Mouse (Mus musculus): ENCODE measurements around the gene Tfip11. TPM values are rescaled to one million over a fixed set of nuclear protein-coding genes. Genes with fewer than 3 reads are reported as not detected.

Tfip11 gene
- polyA plus RNA-seq, 1 experiment = 29.8 TPM

DNA sequence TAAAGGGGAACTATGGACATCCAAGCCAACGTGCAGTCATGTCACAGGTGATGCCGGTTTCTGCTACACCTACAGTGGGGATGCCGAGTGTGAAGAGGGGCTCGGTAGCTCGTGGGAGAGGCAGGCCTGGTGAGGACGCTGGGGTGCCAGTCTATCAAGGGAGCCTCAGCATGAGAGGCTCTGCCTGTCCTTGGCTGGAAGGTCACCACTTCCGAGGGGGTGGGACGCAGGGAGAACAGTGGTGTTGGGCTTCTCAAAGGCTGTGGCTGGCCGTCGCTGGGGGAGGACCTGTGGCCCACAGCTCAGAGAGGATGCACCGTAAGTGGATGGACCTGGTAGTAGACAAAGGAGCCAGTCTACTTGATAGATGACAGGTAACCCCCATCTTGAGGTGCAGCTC, 55.0 kb downstream of the Tfip11 start:
- H3K4me3 ChIP-seq (ENCODE audit: extremely low read depth, insufficient read depth, insufficient read length) = no peak overlapping the region
- H3K27me3 ChIP-seq (ENCODE audit: control insufficient read depth, insufficient read depth, low read length) = no peaks in the 10 kb centered on the region
- peaks cover 4% of the 10 kb centered on the region; the same call in 1 of the 2 replicates for H3K4me1 ChIP-seq (ENCODE audit: control insufficient read depth, insufficient read depth, insufficient read length)
- H3K27ac ChIP-seq (ENCODE audit: insufficient read depth, low read length) = no peak overlapping the region
- no peaks in the 10 kb centered on the region; the same call in 1 of the 2 replicates for H3K36me3 ChIP-seq (ENCODE audit: control insufficient read depth, insufficient read depth, low read length)
- 88% methylated on average over 11 of the region's 11 CpGs for WGBS
- TF ChIP-seq CTCF (IDR thresholded peaks at IDR 0.05; ENCODE audit: extremely low read depth, insufficient read depth, insufficient read length, insufficient replicate concordance) (no peak), POLR2A (IDR thresholded peaks at IDR 0.05; ENCODE audit: low read depth, low read length) (no peak)
- DNase-seq (ENCODE audit: low read depth in 1 of 2, low spot score in 2 of 2) = no peak

DNA sequence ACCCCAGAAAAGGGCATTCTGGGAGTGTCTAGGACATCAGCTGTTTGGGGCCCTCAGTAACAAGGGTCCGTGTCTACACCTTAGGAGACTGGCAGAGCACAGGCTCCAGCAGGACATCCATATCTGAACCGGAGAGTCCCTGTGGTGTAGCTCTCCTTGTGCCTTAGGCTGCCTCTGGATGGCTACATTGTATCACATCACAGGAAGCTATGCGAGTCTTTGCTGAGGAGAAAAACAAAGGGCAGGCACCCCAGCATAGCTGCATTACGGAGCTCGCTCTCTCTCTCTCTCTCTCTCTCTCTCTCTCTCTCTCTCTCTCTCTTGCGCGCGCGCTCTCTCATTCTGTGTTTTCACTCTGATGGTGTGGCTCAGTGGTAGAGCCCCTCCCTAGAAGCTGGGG, 55.9 kb downstream of the Tfip11 start:
- Histone ChIP-seq H3K4me3 (ENCODE audit: extremely low read depth, insufficient read depth, insufficient read length) (no peak overlapping the region), H3K4me1 (ENCODE audit: control insufficient read depth, insufficient read depth, insufficient read length) (peaks cover 4% of the 10 kb centered on the region; the same call in 1 of the 2 replicates), H3K27me3 (ENCODE audit: control insufficient read depth, insufficient read depth, low read length) (no peaks in the 10 kb centered on the region), H3K36me3 (ENCODE audit: control insufficient read depth, insufficient read depth, low read length) (no peaks in the 10 kb centered on the region; the same call in 1 of the 2 replicates), H3K27ac (ENCODE audit: insufficient read depth, low read length) (no peak overlapping the region)
- TF ChIP-seq CTCF (IDR thresholded peaks at IDR 0.05; ENCODE audit: extremely low read depth, insufficient read depth, insufficient read length, insufficient replicate concordance) = no peak
- TF ChIP-seq POLR2A (IDR thresholded peaks at IDR 0.05; ENCODE audit: low read depth, low read length) = no peak
- DNase-seq (ENCODE audit: low read depth in 1 of 2, low spot score in 2 of 2) = no peak
- WGBS = 88% methylated on average over 9 of the region's 9 CpGs

DNA sequence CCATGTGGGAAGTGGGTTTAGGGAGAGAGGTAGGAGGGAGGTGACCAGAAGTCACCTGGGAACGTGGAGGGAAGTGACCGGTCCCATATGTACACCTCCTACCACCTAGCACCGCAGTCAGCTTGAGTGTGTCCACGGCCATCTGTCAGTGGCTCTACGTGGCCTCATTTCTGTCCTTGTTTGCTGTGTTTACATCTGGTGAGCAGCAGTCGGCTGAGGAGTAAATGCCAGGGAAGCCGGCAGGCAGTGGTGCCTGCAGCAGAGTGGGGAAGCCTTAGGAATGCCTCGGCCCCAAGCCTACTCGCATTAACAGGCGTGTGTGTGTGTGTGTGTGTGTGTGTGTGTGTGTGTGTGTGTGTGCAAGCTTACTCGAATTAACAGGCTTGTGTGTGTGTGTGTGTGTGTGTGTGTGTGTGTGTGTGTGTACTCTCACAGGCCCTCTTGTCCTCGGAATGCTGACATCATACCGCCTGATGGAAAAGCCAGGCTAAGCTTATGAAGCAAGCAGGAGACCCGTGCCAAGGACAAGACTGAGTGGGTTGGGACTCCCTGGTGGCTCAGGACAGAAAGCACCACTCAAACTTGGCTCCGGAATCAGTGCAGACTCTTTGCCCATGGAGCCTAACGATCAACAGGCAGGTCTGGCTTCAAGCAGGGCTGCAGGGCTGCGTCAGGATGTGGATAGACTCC, 56.6 kb downstream of the Tfip11 start:
- Histone ChIP-seq H3K4me1 (ENCODE audit: control insufficient read depth, insufficient read depth, insufficient read length) (peaks cover 4% of the 10 kb centered on the region; the same call in 1 of the 2 replicates), H3K27me3 (ENCODE audit: control insufficient read depth, insufficient read depth, low read length) (no peaks in the 10 kb centered on the region), H3K36me3 (ENCODE audit: control insufficient read depth, insufficient read depth, low read length) (no peaks in the 10 kb centered on the region; the same call in 1 of the 2 replicates), H3K4me3 (ENCODE audit: extremely low read depth, insufficient read depth, insufficient read length) (no peak overlapping the region), H3K27ac (ENCODE audit: insufficient read depth, low read length) (no peak overlapping the region)
- WGBS = 77% methylated on average over 17 of the region's 17 CpGs
- TF ChIP-seq CTCF (IDR thresholded peaks at IDR 0.05; ENCODE audit: extremely low read depth, insufficient read depth, insufficient read length, insufficient replicate concordance) (no peak), POLR2A (IDR thresholded peaks at IDR 0.05; ENCODE audit: low read depth, low read length) (no peak)
- DNase-seq (ENCODE audit: low read depth in 1 of 2, low spot score in 2 of 2) = no peak

DNA sequence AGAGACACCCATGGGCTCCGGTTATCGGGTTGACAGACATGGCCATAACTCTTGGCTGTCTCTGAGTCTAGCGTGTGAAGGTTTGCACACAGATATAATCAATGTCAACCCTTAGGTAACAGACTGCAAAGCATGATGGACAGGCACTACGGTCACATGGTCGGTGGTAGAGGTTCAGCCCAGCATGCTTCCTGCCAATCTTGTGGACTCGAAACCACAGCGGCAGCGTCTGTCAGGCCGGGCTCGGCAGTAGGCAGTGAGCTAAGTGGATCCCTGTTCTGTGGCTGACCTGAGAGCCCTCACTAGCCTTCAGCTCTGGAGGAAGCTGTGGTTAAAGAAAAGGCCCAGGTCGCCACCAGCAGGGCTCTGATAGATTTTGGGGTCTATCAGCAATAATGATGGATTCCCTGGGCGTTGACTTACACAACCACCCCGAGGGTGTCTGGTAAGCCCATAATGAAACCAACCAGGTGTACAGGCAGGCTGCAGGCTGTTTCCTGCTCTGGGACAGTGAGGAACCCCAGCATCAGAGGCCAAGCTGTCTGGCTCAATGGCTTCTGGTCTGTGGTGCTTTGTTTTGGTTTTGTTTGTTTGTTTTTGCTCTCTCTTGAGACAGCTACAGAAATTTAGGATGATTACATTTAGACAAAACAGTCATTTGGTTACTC, 58.8 kb downstream of the Tfip11 start:
- peak overlapping the region; percentile 32; the same call in 1 of the 2 replicates for H3K27ac ChIP-seq (ENCODE audit: insufficient read depth, low read length)
- H3K4me1 ChIP-seq (ENCODE audit: control insufficient read depth, insufficient read depth, insufficient read length) = peaks cover 4% of the 10 kb centered on the region; the same call in 1 of the 2 replicates
- peak in 1 of 2 experiments; percentile 24 for DNase-seq (ENCODE audit: low read depth in 1 of 2, low spot score in 2 of 2)
- H3K27me3 ChIP-seq (ENCODE audit: control insufficient read depth, insufficient read depth, low read length) = no peaks in the 10 kb centered on the region
- TF ChIP-seq POLR2A (IDR thresholded peaks at IDR 0.05; ENCODE audit: low read depth, low read length) (no peak), CTCF (IDR thresholded peaks at IDR 0.05; ENCODE audit: extremely low read depth, insufficient read depth, insufficient read length, insufficient replicate concordance) (no peak)
- H3K36me3 ChIP-seq (ENCODE audit: control insufficient read depth, insufficient read depth, low read length) = no peaks in the 10 kb centered on the region; the same call in 1 of the 2 replicates
- 14% methylated on average over 13 of the region's 13 CpGs for WGBS
- no peak overlapping the region for H3K4me3 ChIP-seq (ENCODE audit: extremely low read depth, insufficient read depth, insufficient read length)

DNA sequence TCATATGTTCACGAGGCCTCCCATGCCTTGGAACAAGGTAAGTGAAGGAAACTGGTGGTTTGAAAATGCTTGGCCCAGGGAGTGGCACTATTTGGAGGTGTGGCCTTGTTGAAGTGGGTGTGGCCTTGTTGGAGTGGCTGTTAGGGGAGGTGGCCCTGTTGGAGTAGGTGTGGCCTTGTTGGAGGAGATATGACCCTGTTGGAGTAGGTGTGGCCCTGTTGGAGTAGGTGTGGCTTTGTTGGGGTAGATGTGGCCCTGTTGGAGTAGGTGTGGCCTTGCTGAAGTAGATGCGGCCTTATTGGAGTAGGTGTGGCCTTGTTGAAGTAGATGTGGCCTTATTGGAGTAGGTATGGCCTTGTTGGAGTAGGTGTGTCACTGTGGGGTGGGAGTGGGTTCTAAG, 59.8 kb downstream of the Tfip11 start:
- 85% methylated on average over 2 of the region's 2 CpGs for WGBS
- Histone ChIP-seq H3K4me3 (ENCODE audit: extremely low read depth, insufficient read depth, insufficient read length) (no peak overlapping the region), H3K27ac (ENCODE audit: insufficient read depth, low read length) (no peak overlapping the region), H3K36me3 (ENCODE audit: control insufficient read depth, insufficient read depth, low read length) (no peaks in the 10 kb centered on the region), H3K4me1 (ENCODE audit: control insufficient read depth, insufficient read depth, insufficient read length) (peaks cover 4% of the 10 kb centered on the region; the same call in 1 of the 2 replicates), H3K27me3 (ENCODE audit: control insufficient read depth, insufficient read depth, low read length) (no peaks in the 10 kb centered on the region)
- DNase-seq (ENCODE audit: low read depth in 1 of 2, low spot score in 2 of 2) = no peak
- no peak for TF ChIP-seq POLR2A (IDR thresholded peaks at IDR 0.05; ENCODE audit: low read depth, low read length)
- TF ChIP-seq CTCF (IDR thresholded peaks at IDR 0.05; ENCODE audit: extremely low read depth, insufficient read depth, insufficient read length, insufficient replicate concordance) = no peak

Other genes starting within 250 kb of the Tfip11 start
- gene Cryba4, start 73.8 kb upstream of the Tfip11 start, polyA plus RNA-seq (2012; rRNA removed) = 1.5 and 2.6 TPM in 2 replicates
- gene Crybb1, start 70.5 kb upstream of the Tfip11 start, polyA plus RNA-seq (2012; rRNA removed) = 0.25 and 0.46 TPM in 2 replicates
- gene Tpst2, start 49.7 kb upstream of the Tfip11 start, polyA plus RNA-seq (2012; rRNA removed) = 102 and 108 TPM in 2 replicates
- gene Srrd, start 16.7 kb downstream of the Tfip11 start, polyA plus RNA-seq (2012; rRNA removed) = 30.8 and 33.6 TPM in 2 replicates
- gene Hps4, start 16.7 kb downstream of the Tfip11 start, polyA plus RNA-seq (2012; rRNA removed) = 36.9 and 45.9 TPM in 2 replicates
- not detected in 2 replicates for gene Gm6583, start 29.7 kb downstream of the Tfip11 start, polyA plus RNA-seq (2012; rRNA removed)
- gene Asphd2, start 68.5 kb downstream of the Tfip11 start, polyA plus RNA-seq (2012; rRNA removed) = 0.19 and 0.23 TPM in 2 replicates
- gene Gm6588, start 123.1 kb downstream of the Tfip11 start, polyA plus RNA-seq (2012; rRNA removed) = not detected in 2 replicates